Mouse (Mus musculus): ENCODE data around the gene Pgd.
"Not testable (repeated sequence)": the region's sequence is repeated elsewhere in the genome, so short reads cannot be mapped to it uniquely, and the experiment has no call there.

Gene Pgd

DNA sequence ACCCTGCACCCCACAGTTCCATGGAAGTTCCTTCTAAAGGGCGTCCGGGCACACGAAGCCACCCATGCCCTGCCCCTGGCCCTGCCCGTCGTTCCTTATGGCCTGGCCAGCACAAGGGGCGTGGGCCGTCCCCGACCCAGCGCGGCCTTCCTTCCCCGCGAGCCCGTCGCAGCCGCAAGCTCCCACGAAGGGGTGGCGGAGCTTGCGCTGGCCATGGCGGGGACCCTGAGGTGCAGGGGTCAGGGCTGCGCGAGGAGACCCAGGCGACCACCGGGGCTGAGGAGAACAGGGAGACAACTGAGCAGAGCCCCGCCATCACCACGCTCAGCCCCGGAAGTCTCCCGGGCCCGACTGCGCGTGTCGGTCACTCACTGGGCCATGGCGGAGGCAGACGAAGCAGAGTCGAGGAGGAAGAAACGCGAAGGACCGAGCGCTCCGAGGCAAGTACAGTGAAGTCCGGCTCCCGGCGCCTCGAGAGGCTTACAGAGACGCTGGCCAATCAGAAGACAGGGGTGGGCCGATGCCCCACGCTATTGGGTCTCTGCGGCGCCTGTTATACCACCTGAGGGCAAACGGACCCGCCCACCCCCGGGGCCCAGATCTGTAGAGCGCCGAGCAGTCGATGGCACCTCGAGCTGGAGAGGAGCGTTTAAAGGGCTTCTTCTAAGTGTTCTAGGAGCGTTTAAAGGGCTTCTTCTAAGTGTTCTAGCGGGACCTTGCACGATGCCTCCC lies at the start of gene Pgd:
TSS of gene Pgd (minus strand) at position 557 of the 732 bp plus-strand sequence.
- peak; percentile 99 for ATAC-seq (ENCODE audit: low TSS enrichment)

- ATAC-seq (ENCODE audit: low TSS enrichment), result no peak
Measured at GRCm38 (mm10) chr4:149215982-149216381, 49.4 kb upstream of the Pgd start.

GRCm38 (mm10) chr4:149215397-149215796 lies 48.8 kb upstream of the Pgd start:
- no peak for ATAC-seq (ENCODE audit: low TSS enrichment)

DNA sequence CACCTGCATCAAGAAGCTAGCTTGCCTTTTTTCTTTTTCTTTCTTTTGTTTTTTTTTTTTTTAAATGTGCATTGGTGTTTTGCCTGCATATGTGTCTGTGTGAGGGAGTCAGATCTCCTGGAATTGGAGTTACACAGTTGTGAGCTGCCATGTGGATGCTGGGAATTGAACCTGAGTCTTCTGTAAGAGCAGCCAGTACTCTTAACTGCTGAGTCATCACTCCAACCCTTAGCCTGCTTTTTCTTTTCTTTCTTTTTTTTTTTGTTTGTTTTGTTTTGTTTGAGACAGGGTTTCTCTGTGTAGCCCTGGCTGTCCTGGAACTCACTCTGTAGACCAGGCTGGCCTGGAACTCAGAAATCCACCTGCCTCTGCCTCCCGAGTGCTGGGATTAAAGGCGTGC lies 47.9 kb upstream of the Pgd start:
- ATAC-seq (ENCODE audit: low TSS enrichment), result not testable (repeated sequence)

- no peak for ATAC-seq (ENCODE audit: low TSS enrichment)
Measured at GRCm38 (mm10) chr4:149213466-149213865, 46.9 kb upstream of the Pgd start.

- not testable (repeated sequence) for ATAC-seq (ENCODE audit: low TSS enrichment)
Measured at GRCm38 (mm10) chr4:149211441-149211840, 44.9 kb upstream of the Pgd start.

DNA sequence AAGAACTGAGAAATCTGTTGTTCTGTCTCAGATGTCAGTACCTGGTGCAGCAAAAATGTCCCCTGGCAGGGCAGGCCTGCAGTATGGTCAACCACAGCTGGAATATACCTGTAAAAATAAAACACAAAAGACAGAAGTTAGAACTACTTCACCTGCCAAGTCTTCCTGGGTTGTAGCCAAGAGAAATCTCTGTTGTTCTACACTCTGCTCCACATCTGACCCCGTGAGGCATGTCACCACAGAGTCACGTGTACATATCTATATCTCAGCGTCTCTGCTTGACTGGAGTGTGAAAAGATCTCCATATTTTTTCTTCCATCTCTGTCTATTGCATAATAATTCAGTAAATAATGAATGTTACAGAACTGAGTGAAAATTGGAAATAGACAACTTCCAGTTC lies 35.9 kb upstream of the Pgd start:
- no peak for ATAC-seq (ENCODE audit: low TSS enrichment)

- no peak for ATAC-seq (ENCODE audit: low TSS enrichment)
Measured at GRCm38 (mm10) chr4:149201110-149201509, 34.5 kb upstream of the Pgd start.

- no peak for ATAC-seq (ENCODE audit: low TSS enrichment)
Measured at GRCm38 (mm10) chr4:149197180-149197579, 30.6 kb upstream of the Pgd start.

DNA sequence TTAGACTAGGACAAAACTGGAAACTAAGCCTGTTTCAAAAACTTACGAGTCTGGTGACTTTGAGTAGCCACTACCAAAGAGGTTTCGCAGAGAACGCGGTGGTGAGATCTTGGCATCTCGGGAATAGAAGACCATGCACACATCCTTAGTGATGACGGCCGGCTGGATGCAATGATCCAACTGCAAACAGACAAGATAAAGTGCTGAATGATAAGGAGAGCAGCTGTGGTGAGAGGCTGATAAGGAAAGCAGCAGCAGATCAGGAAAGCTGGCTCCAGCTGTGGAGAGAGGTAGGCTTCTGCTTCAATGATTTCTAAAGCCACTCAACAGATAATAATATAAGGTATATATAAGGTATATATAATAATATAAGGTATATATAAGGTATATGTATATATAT lies 24.5 kb upstream of the Pgd start:
- ATAC-seq (ENCODE audit: low TSS enrichment), result no peak

DNA sequence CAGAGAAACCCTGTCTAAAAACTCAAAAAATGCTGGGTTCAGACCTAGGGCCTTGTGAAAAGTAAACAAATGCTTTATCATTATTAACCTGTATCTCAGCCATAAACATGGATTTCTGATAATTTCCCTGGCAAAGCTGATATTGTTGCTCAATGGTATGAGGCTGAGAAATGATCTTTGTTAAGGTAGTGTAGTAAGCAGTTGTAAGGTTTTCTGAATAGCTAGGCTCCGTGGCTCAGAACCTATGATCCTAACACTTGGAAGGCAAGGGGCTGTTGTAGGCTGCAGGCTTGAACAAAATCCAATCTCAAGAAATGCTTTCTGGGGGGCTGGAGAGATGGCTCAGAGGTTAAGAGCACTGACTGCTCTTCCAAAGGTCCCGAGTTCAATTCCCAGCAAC lies 22.0 kb upstream of the Pgd start:
- no peak for ATAC-seq (ENCODE audit: low TSS enrichment)

DNA sequence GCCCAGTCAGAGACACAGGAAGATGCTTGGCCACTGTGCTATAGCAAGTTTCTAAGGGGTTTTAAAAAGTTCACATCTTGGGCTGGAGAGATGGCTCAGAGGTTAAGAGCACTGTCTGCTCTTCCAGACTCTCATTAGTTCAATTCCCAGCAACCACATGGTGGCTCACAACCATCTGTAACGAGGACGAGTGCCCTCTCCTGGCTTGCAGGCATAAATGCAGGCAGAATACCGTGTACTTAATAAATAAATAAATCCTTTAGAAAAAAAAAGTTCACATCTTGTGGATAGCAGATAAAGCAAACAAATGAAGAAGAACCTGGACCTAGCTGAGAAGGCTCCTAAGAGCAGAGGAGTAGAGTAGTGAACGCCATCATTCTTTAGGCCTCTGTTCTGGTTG lies 16.2 kb upstream of the Pgd start:
- no peak for ATAC-seq (ENCODE audit: low TSS enrichment)

- ATAC-seq (ENCODE audit: low TSS enrichment), result no peak
Measured at GRCm38 (mm10) chr4:149182192-149182591, 15.6 kb upstream of the Pgd start.

- no peak for ATAC-seq (ENCODE audit: low TSS enrichment)
Measured at GRCm38 (mm10) chr4:149179573-149179972, 13.0 kb upstream of the Pgd start.

GRCm38 (mm10) chr4:149179160-149179559 lies 12.6 kb upstream of the Pgd start:
- ATAC-seq (ENCODE audit: low TSS enrichment), result no peak

DNA sequence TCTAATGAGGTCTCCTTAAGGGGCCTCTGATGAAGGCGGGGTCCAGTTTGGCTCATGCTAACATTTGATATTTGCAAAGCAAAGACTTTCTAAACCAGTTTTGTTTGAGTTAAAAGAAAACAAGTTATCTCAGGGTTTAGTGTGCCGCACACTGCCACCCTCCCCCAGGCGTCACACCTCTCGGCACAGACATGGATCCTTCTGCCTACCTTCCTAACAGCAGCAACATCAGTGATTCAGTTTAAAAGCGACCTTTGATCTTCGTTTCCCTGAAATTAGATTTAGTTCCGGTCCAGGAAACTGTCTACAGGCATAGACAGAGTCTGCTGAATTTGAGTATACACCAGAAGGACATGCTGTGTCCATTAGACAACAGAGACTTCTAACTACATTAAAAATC lies 11.8 kb upstream of the Pgd start:
- ATAC-seq (ENCODE audit: low TSS enrichment), result no peak

DNA sequence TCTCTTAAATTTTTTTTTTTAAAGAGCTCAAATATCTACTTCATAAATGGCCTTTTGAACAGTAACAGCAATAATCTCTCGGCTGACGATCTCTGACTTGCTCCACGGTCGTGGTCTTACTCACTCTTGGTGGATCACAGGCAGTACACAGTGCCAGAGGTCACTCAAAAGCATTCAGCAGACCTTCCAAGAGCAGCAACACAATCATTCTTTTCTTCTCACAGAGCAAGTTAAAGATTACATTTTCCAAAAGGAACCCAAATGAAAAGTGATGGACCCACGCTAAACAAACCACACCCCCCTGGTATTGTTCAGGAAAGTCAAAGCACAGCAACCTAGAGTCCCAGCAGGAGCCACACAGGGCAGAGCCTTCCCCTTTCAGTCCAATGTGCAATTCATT lies 10.5 kb upstream of the Pgd start:
- no peak for ATAC-seq (ENCODE audit: low TSS enrichment)

- ATAC-seq (ENCODE audit: low TSS enrichment), result no peak
Measured at GRCm38 (mm10) chr4:149176645-149177044, 10.1 kb upstream of the Pgd start.

DNA sequence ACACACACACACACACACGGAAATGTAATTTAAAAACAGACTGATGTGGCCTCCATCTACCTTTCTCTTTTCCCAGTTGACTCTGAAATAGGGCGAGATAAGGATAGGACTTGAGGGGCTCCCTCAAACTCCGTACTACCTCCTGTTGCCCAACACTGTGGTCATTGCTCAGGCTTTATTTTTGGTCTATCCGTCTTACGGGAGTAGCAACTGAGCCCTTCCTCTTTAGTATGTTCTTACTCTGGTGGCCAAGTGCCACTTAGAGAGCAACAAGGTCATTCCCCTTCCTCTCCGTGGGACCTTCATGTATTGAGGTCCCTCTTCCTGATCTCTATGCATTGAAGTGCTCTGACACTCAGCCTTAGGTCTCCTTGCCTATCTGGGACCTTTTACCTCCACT lies 7.1 kb upstream of the Pgd start:
- ATAC-seq (ENCODE audit: low TSS enrichment), result peak; percentile 7; the same call in 1 of the 2 replicates

- peak; percentile 41; the same call in 1 of the 2 replicates for ATAC-seq (ENCODE audit: low TSS enrichment)
Measured at GRCm38 (mm10) chr4:149172666-149173065, 6.1 kb upstream of the Pgd start.

DNA sequence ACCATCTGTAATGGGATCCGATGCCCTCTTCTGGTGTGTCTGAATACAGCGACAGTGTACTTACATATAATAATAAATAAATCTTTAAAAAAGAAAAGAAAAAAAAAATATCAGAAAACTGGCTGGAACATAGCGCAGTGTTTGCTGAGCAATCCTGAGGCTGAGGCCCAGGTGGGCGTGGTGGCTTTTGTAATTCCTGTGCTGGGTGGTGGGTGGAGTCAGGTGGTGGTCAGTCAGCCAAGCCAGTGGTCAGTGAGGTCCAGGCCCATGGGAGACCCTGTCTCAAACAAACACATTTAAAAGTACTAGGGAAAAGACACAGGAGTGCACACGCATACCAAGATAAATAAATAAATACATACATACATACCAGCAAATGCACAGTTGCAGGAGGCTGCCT lies 5.5 kb upstream of the Pgd start:
- ATAC-seq (ENCODE audit: low TSS enrichment), result no peak

GRCm38 (mm10) chr4:149171581-149171981 lies 5.0 kb upstream of the Pgd start:
- no peak for ATAC-seq (ENCODE audit: low TSS enrichment)

DNA sequence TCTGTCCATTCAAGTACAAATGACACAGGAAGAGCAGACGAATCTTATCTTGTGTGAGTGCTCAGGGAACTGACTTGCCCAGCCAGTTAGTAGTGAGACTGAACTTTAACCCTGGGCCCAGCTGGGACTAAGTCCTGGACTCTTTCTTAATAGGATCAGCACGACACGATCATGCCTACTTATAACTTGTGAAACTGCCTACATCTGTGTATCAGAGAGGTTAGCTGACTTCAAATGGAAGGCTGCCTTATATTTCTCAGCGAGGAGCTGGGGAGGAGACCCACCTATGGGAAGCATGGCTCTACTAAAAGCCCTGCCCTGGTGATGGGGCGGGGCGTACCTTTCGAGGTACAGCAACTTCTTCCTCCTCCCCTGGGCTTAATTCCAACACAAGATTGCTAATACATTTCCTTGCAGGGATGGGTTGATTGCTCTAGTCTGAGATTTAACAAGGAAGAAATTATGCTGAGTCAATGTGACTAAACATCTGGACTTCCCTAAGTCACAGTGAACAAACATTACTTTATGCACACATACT lies 3.9 kb upstream of the Pgd start:
- ATAC-seq (ENCODE audit: low TSS enrichment), result no peak

- ATAC-seq (ENCODE audit: low TSS enrichment), result not testable (repeated sequence)
Measured at GRCm38 (mm10) chr4:149169926-149170325, 3.4 kb upstream of the Pgd start.

Measured in frontal cortex, adult (tissue).